Mouse (Mus musculus) C3H10T1/2 (cell line): Measurements from ENCODE around the gene Hnrnph1. TPM values are rescaled to one million over a fixed set of nuclear protein-coding genes. Genes with fewer than 3 reads are reported as not detected.

ENCODE experiments used
- polyA plus RNA-seq, 2 experiments: library from polyadenylated mRNA; unstranded; fragments of >200 nt; fragmentation: generic; extraction: Trizol; gene quantifications; one replicate each; pipeline ENCODE4 v1.2.1; 2012; ENCODE audit warnings: missing spikeins in 2 of 2

Gene Hnrnph1
- 10 to 100 TPM; 14.2 to 88.6 TPM for polyA plus RNA-seq

DNA sequence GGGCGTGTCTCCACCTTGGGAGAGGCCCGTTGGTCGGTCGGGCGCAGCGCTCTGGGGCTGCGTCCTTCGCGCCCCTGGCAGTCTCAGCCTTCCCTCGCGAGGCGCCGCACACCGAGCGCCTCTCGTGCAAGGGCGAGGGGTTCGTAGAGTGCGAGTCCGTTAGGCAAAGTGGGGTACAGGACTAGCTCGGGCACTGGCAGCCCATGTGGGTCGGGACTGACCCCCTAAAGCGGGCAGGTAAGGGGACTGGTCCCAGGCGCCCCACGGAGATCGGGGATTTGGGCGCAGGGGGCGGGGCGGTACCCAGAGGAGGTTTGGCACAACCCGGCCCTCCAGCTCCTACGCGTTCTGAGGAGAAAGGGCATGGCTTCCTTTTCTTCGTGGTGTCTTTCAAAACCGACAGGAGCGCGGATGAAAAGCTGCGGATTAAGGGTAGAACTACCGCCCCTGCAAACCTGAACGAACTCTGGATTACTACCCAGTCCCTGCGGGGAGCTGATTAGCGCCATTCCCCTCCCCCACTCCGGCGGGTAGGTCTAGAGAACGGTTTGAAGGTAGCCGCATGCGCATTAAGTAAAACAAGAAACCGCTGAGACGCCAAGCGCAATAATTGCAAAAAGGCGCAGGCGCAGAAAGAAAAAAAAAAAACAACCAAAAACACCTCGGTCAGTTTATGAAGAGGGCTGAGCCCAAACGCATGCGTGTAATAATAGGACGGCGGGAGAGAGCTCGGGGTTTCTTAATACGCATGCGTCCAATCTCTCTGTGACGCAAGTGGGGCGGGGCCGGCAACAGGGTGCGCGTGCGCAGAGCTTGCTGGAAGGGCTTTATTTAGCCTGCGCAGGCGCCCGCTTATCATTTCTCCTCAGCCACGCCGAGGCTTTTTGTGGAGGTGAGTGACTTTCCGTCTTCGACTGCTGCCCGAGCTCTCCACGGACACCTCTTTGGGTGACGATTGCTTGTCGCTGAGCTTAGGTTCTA, at the start of gene Hnrnph1:
Gene Hnrnph1, plus strand, starts transcription at position 80 of the 981 bp plus-strand sequence.

DNA sequence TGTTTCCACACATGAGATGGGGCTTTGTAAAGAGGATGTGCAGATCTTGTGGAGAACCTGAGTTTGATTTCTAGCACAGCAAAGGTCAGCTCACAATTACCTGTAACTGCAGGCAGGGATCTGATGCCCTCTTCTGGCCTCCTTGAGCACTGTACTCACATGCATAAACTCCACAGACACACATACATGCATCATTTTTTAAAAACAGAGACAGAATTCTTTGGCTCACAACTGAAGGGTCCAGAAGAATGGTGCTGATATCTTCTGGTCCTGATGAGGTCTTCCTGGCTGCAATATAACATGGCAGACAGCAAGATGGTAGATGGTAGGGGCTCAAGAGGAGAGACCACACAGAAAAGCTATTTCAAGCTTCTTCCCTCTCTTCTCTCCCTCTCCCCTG, 22.6 kb upstream of the Hnrnph1 start, which contains the start of gene Cby3:
Gene Cby3, plus strand, starts transcription at position 301 of the 400 bp plus-strand sequence.

DNA sequence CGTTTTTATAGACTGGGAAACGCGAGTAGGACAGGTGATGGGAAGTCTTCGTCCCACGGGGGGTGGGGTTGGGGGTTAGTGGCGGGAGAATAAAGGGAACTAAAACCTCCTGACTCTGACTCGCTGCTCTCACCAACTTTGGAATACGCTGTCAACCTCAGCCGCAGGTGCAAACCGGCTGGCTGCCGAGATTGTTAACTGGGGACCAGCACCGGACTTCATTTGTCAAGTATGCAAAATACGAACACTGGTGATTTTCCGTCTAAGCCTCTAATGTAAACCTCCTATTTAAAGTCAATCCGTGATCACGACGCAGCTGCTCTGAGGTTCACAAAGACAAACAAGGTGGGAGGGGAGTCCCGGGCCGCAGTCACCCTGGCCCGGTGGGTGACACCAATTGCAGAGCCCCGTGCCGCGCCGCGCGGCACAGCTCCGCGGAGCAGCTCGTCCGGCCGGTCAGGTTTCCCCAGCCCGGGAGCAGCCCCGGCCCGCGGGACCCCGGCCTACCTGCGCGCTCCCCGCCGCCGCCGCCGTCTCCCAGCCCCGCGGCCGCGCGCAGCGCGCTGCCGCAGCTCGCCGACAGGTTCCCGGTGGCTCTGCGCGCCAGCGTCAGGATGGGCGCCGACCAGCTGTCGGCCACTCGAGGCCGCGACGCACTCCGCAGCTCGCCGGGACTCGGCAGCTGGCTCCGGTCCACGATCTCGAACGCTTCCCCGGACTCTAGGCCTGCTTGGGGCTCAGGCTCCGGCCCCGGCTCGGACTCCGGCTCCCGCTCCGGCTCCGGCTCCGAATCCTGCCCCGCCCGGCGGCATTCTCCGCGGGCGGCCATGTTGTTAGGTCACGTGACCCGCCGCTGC, 53.7 kb downstream of the Hnrnph1 start, which contains the start of gene Rufy1:
Gene Rufy1, minus strand, starts transcription at position 849 of the 857 bp plus-strand sequence.

Other genes starting within 250 kb of the Hnrnph1 start
- 10 to 100 TPM; 24.9 to 84.8 TPM for gene Tbc1d9b, start 245.6 kb upstream of the Hnrnph1 start, polyA plus RNA-seq
- gene Mrnip, start 202.5 kb upstream of the Hnrnph1 start, polyA plus RNA-seq = 10 to 100 TPM in 1 of 2 experiments, 1 to 10 TPM in 1; 6.2 to 20.4 TPM
- gene Sqstm1, start 166.2 kb upstream of the Hnrnph1 start, polyA plus RNA-seq = 100 to 1,000 TPM; 677 to 698 TPM
- gene Mgat4b, start 166.1 kb upstream of the Hnrnph1 start, polyA plus RNA-seq = 100 to 1,000 TPM; 126 to 128 TPM
- gene Ltc4s, start 138.4 kb upstream of the Hnrnph1 start, polyA plus RNA-seq = under 1 TPM; 0.27 to 0.28 TPM
- gene Maml1, start 84.7 kb upstream of the Hnrnph1 start, polyA plus RNA-seq = 10 to 100 TPM in 1 of 2 experiments, 1 to 10 TPM in 1; 3.1 to 19.0 TPM
- gene Canx, start 51.3 kb upstream of the Hnrnph1 start, polyA plus RNA-seq = 10 to 100 TPM; 24.4 to 97.5 TPM
- not detected for gene Cby3, start 22.5 kb upstream of the Hnrnph1 start, polyA plus RNA-seq
- 10 to 100 TPM in 1 of 2 experiments, 1 to 10 TPM in 1; 8.5 to 19.3 TPM for gene Rufy1, start 54.1 kb downstream of the Hnrnph1 start, polyA plus RNA-seq
- gene Adamts2, start 225.1 kb downstream of the Hnrnph1 start, polyA plus RNA-seq = 10 to 100 TPM in 1 of 2 experiments, under 1 TPM in 1; 0.64 to 31.7 TPM